Mouse (Mus musculus) gastrocnemius, postnatal 25 days (tissue): ENCODE measurements around the gene Gm20843. TPM values are rescaled to one million over a fixed set of nuclear protein-coding genes. Genes with fewer than 3 reads are reported as not detected.
"Not testable (repeated sequence)": the region's sequence is repeated elsewhere in the genome, so short reads cannot be mapped to it uniquely, and the experiment has no call there.

Source experiments
- DNase-seq: peaks from one replicate; pipeline ENCODE4 v3.0.0; 2022
- long read RNA-seq, 2 experiments: library from polyadenylated mRNA; stranded (forward); transcript quantifications; one replicate each; pipeline ENCODE4 v2.0.0; 2021
- total RNA-seq, 2 experiments: library from RNA; stranded (reverse); gene quantifications; 1 replicate in 1 of 2; 2 replicates in 1 of 2; pipeline ENCODE4 v1.2.3; 2021

Gene Gm20843
- total RNA-seq, result not detected
- long read RNA-seq, experiment 1, result 0 reads
- long read RNA-seq, experiment 2, result 0 reads

- DNase-seq, result not testable (repeated sequence)
These were observed at the start of gene Gm20843 for GRCm38 (mm10) chrY:72247018-72247417. TSS of gene Gm20843 (minus strand) at chrY:72247118.
